Mouse (Mus musculus): ENCODE measurements around the gene Stam2.

Stam2 gene

GRCm38 (mm10) chr2:52742256-52743158, at the start of gene Stam2:
Gene Stam2 (minus strand): TSS chr2:52742281.
- DNase-seq (ENCODE audit: low read depth, low spot score): peak; percentile 94

DNA sequence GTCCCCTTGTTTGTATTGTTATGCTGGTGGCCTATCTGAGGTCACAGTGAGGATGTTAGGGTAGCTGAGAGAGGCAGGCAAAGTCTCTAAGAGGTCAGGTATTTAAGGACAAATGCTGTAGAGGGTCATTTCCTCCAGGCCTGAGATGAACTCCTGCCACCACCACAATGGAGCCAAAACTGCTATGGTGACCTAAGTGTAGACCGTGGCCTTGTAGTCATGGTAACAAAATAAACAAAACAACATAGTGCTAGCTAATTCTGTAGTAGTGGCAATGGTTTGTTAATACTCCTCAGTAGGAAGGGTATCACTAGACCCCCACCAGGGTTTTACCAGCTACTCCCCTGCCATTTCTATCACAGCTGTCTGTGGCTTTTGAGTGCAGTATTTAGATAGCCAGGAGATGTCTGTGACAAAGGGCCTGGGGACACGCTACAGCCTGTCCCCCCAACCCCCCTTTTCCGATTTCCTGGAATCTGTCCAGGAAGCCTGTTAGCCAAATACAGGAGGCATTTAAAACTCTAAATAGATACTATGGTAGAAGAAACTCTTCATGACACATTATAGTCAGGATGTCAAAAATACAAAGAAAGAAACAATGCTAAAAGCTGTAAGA, 43.1 kb upstream of the Stam2 start:
- no peak for DNase-seq (ENCODE audit: low read depth, low spot score)

DNA sequence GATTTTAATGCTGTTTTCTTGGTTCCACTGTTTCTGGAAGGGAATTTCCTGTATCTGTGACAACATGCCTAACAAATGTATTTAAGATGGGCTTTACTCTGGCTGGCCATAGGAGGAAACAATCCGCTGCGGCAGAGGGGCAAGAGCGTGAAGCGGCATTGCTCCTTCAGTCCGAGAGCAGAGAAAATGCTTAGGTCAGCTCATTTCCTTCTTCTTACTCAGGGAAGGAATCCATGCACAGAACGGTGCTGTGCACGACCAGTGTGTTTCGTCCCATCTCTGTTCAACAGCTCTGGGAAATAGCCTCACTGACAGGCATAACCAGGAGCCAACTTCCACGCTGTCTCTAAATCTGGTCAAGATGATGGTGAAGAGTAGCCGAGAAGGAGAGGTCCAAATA, 37.9 kb upstream of the Stam2 start:
- DNase-seq (ENCODE audit: low read depth, low spot score): peak; percentile 12

GRCm38 (mm10) chr2:52779381-52779780, 37.3 kb upstream of the Stam2 start:
- DNase-seq (ENCODE audit: low read depth, low spot score): no peak

GRCm38 (mm10) chr2:52777839-52778238, 35.8 kb upstream of the Stam2 start:
- no peak for DNase-seq (ENCODE audit: low read depth, low spot score)

GRCm38 (mm10) chr2:52774373-52774772, 32.3 kb upstream of the Stam2 start:
- no peak for DNase-seq (ENCODE audit: low read depth, low spot score)

- no peak for DNase-seq (ENCODE audit: low read depth, low spot score)
These were observed 30.8 kb upstream of the Stam2 start for GRCm38 (mm10) chr2:52772774-52773393.

GRCm38 (mm10) chr2:52765130-52765529, 23.0 kb upstream of the Stam2 start:
- DNase-seq (ENCODE audit: low read depth, low spot score): peak; percentile 64

DNA sequence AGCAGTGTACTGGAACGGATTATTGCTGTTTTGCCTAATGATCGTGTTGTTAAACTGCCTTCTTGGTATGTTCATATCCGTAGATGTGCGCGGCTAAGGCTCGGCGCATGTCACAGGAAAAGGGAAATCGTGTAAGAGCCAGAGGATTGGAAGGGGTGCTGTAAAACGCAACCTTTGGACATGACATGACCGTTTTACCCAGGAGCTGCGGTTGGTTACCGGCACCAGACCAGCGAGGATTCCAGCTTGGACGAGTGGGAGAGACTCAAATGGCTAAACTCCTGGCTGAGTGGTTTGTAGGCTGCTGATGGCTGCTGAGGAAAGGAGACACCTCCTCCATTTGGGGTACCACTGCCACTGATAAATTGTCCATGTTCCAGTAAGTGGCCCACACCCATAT, 21.8 kb upstream of the Stam2 start:
- DNase-seq (ENCODE audit: low read depth, low spot score): peak; percentile 20

DNA sequence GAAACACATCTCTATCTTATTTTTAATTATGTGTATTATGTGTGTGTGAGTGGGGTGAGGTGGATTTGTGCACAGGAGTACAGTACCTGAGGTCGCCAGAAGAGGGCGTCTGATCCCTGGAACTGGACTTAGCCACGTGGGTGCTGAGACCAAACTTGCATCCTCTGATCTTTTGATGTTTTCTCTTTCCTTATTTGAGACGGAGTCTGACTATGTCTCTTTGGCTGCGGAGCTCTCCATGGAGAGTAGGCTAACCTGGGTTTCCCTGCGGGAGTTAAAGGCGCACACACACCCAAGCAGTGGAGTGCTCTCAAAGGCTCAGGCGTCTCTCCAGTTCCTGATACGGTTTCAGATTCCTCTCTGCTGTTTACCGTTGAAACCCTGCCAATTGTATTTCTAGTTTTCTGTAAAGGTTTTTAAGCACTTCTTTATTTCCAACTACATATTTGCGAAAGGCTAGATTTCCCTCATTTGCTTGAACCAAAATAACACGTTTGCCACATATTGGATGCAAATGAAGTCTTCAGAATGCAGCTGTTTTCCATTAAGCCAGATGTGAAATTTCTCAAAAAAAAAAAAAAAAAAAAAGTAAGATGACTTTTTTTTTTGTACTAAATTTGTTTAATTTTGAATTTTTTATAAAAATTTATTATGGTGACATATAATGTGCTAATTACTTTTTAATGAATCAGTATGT, 21.1 kb upstream of the Stam2 start:
- DNase-seq (ENCODE audit: low read depth, low spot score): peak; percentile 86

DNA sequence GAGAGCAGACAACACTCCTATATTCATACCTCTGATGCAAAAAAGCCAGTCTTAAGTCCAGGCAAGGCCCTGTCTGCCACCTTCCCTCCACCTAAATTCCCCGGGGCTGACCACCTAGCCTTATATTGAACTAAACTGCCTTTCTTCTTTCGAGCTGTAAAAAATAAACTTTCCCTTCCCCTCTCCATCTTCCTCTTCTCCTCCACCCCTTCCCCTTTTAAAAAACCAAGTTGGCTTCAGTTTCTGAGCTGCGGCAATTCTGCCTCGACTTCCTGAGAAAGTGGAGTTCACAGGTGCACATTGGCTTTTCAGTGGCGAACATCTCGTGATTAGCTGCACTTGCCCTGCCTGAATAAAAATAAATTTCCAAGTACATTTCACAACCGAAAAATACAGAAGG, 20.4 kb upstream of the Stam2 start:
- DNase-seq (ENCODE audit: low read depth, low spot score): no peak

- DNase-seq (ENCODE audit: low read depth, low spot score): peak; percentile 86
These were observed 16.5 kb upstream of the Stam2 start for GRCm38 (mm10) chr2:52758627-52759026.

- DNase-seq (ENCODE audit: low read depth, low spot score): peak; percentile 46
These were observed 14.6 kb upstream of the Stam2 start for GRCm38 (mm10) chr2:52756691-52757090.

DNA sequence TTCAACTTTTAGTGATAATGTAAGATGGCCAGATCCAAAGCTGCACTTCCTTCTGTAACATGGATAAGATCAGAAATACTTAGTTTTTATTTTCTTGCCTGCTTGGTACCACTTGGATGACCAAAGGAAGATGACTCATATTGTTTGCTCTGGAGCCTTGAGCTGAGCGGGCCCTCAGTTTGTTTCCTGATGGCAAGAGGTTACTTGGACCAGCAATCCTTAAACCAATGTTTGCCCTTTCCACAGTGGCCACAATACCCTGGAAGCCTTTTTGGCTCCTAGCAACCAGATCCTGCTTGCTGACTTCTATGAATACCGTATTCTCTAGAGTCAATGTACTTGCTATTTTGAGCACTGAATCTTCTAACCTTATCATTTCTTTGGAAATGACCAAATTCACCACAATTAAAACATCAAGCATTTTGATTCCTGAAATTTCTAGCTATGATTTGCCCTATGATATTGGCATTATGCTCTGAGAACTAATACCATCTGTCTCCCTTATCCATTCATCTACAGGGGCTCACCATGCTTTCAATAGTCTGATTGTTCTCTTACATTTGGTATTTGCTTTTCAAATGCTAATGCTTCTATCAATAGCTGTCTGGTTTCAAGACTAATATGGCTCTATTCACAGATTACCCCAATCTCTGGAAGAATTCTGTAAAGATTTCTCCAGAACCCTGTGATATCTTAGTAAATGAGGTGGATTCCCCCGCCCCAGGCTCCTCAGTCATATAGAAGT, 11.7 kb upstream of the Stam2 start:
- DNase-seq (ENCODE audit: low read depth, low spot score): no peak

DNA sequence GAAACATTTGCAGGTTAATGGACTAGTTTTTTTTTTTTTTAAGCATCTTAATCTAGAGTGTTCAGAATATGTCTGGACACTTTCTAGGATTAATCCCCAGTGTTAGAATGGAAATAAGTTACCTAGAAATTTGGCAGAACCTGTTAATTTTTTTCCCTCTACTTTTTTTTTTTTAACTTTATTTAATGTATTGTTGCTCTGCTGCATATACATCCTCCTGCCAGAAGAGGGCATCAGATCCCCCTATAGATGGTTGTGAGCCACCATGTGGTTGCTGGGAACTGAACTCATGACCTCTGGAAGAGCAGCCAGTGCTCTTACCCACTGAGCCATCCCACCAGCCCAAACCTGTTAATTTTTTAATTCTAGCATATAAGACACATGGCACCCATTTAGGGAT, 2.0 kb upstream of the Stam2 start:
- DNase-seq (ENCODE audit: low read depth, low spot score): peak; percentile 50

GRCm38 (mm10) chr2:52741681-52742255, 313 bp downstream of the Stam2 start:
- peak; percentile 80 for DNase-seq (ENCODE audit: low read depth, low spot score)

- no peak for DNase-seq (ENCODE audit: low read depth, low spot score)
These were observed 1.5 kb downstream of the Stam2 start for GRCm38 (mm10) chr2:52740596-52740995.

DNA sequence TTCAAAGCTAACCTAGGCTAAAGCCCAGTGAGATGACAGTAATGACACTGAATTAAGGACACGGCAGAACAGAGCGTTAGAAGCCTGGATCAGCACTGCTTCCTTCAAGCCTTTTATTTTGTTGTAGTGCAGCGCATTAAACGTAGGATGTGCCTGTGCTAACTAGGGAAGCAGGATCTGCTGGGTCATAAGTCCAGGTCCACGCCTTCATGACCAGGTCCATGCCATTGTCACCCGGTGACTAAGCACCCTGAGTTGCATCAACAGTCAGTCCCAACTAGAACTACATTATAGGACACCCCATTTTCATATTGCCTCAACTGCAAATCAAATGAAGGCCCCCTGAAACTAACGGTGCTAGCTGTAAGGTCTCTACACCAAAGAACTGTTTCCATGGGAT, 7.6 kb downstream of the Stam2 start:
- DNase-seq (ENCODE audit: low read depth, low spot score): no peak

DNA sequence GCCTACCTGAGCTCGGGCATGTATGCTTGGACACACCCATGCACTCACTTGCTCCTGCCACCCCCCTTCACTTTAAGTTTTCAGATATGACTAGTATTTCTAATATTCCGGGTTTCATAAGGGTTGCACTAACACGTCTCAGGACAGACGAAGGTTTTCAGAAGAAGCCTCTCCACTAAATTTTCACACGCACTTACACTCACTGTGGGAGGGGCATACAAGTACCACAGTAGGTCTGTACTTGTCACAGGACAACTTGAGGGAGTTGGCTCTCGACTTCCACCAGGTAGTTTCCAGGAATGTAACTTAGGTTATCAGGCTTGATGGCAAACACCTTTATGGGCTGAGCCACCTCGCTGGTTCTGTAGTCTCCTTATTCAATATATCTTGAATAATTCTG, 8.4 kb downstream of the Stam2 start:
- no peak for DNase-seq (ENCODE audit: low read depth, low spot score)

DNA sequence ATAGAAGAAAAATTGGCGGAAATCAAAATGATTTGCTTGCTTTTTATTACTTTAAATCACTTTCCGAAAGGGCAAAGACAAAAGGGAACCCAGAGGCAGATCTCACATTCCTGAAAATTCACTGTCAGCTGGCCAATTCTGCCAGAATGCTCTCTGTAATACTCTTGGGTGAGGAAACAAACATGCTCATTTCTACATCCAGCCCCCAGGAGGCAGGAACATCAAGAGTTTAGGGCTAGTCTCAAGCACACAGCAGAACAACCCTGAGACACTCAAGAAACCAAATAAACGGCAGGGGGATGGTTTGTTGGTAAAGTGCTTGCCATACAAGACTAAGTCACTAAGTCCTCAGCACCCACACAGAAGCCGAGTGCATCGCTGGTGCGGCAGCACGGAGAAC, 9.5 kb downstream of the Stam2 start:
- no peak for DNase-seq (ENCODE audit: low read depth, low spot score)

DNA sequence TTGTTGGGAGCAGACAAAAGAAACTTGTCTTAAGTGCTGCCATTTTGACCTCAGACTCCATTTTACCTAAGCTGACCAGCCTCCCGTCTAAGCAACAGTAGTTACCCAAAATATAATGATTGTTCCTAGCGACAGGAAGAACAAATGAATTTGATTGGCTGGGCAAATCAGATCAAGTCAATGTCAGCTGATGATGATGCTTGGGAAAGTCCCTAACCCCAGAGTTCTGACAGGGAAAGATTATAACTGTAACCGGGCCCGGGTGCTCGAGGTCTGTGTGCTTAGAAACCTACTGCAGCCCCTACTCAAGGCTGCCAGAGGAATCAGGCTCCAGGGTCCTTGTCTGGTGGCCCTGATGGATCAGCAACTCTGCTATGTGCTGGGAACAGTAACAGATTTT, 10.1 kb downstream of the Stam2 start:
- no peak for DNase-seq (ENCODE audit: low read depth, low spot score)

All from R1 (cell line).